Mouse (Mus musculus): ENCODE measurements around the gene Kat2b.

DNA sequence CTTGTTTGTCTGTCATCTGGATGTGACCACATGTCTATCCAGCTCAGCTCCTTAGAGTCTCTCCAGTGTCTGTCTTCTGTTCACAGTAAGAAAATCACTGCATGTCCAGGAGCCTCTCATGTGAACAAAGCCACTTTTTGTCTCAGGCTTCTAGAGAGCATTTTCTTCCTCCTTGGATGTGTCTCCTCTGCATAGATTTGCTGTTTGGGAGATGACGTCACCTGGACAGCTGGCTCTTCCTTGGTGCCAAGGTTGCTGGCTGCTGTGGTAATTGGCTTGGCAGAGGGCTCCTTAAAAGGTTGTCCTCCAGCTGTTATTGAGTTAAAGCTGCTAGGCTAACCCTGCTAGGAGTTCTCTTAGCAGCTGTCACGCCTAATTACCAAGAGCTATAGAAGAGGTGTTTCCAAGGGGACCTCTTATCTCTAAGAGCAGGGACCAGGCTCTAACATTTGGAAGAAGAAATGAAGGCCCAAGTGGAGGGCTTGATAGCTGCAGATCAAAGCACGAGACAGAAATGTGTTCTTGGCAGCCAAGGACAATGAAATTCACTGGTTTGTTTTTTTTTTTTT, 29.7 kb downstream of the Kat2b start:
- TF ChIP-seq CTCF (IDR thresholded peaks at IDR 0.05; ENCODE audit: insufficient read depth, low read length) (no peak), POLR2A (IDR thresholded peaks at IDR 0.05; ENCODE audit: borderline replicate concordance, extremely low read depth, low read depth, low read length) (no peak)

Measured in lung, adult 2 months (tissue).